Mouse (Mus musculus) mature B cell (primary cell): Measurements from ENCODE around the gene Gm45799.

Experiments
- in situ Hi-C: fragments of 300-500 bp; cut with MboI; formaldehyde crosslinking; loops from 2 replicates; pipeline ENCODE4 v1.14.3; 2019

The Gm45799 gene

GRCm38 (mm10) chr7:105640233-105640893 is at the start of gene Gm45799, which contains the start of gene Arfip2:
Gene Gm45799, plus strand, starts transcription at chr7:105640552.
Gene Arfip2, minus strand, starts transcription at chr7:105640416.
- in situ Hi-C loops = loop anchor here (5.0 kb wide), 1 partner anchor 92 kb away; no protein-coding TSS in a partner anchor

- in situ Hi-C loops = no loop called here
These were observed 37.3 kb upstream of the Gm45799 start for GRCm38 (mm10) chr7:105602860-105603623.

GRCm38 (mm10) chr7:105608467-105608866 is 31.9 kb upstream of the Gm45799 start:
- in situ Hi-C loops = no loop called here

GRCm38 (mm10) chr7:105611767-105612166 is 28.6 kb upstream of the Gm45799 start:
- in situ Hi-C loops = no loop called here

GRCm38 (mm10) chr7:105614400-105614799 is 26.0 kb upstream of the Gm45799 start:
- in situ Hi-C loops = no loop called here

- in situ Hi-C loops = no loop called here
These were observed 24.6 kb upstream of the Gm45799 start for GRCm38 (mm10) chr7:105615720-105616119.

GRCm38 (mm10) chr7:105616561-105616960 is 23.8 kb upstream of the Gm45799 start:
- in situ Hi-C loops = no loop called here

GRCm38 (mm10) chr7:105617810-105618209 is 22.5 kb upstream of the Gm45799 start:
- in situ Hi-C loops = no loop called here

GRCm38 (mm10) chr7:105619701-105620100 is 20.7 kb upstream of the Gm45799 start:
- in situ Hi-C loops = no loop called here

GRCm38 (mm10) chr7:105621053-105621452 is 19.3 kb upstream of the Gm45799 start:
- in situ Hi-C loops = no loop called here

- in situ Hi-C loops = no loop called here
These were observed 18.6 kb upstream of the Gm45799 start for GRCm38 (mm10) chr7:105621646-105622292.

GRCm38 (mm10) chr7:105625397-105625796 is 15.0 kb upstream of the Gm45799 start:
- in situ Hi-C loops = no loop called here

- in situ Hi-C loops = no loop called here
These were observed 11.7 kb upstream of the Gm45799 start for GRCm38 (mm10) chr7:105628633-105629032.

- in situ Hi-C loops = no loop called here
These were observed 7.8 kb upstream of the Gm45799 start for GRCm38 (mm10) chr7:105632551-105632972.

GRCm38 (mm10) chr7:105633127-105633800 is 7.1 kb upstream of the Gm45799 start, which contains the start of gene Trim3:
Gene Trim3, minus strand, starts transcription at chr7:105633571.
- in situ Hi-C loops = no loop called here

- in situ Hi-C loops = no loop called here
These were observed 6.6 kb upstream of the Gm45799 start for GRCm38 (mm10) chr7:105633801-105634135.

- in situ Hi-C loops = no loop called here
These were observed 6.0 kb upstream of the Gm45799 start for GRCm38 (mm10) chr7:105634272-105634920.

- in situ Hi-C loops = no loop called here
These were observed 4.6 kb upstream of the Gm45799 start for GRCm38 (mm10) chr7:105635726-105636125.

GRCm38 (mm10) chr7:105638776-105639175 is 1.6 kb upstream of the Gm45799 start:
- in situ Hi-C loops = no loop called here

- in situ Hi-C loops = no loop called here
These were observed 1.0 kb upstream of the Gm45799 start for GRCm38 (mm10) chr7:105639304-105639703.

- in situ Hi-C loops = loop anchor here (5.0 kb wide), 1 partner anchor 93 kb away; no protein-coding TSS in a partner anchor
These were observed 596 bp upstream of the Gm45799 start, which contains the start of gene Timm10b for GRCm38 (mm10) chr7:105639756-105640155. Gene Timm10b, plus strand, starts transcription at chr7:105640056.
